Mouse (Mus musculus) MEL (cell line): ENCODE measurements around the gene Birc6. TPM values are rescaled to one million over a fixed set of nuclear protein-coding genes. Genes with fewer than 3 reads are reported as not detected.

Experiments
- DNase-seq: peaks from one replicate; pipeline ENCODE4 v3.0.0; 2011; ENCODE audit warnings: low read depth, low spot score
- H3K27ac ChIP-seq: 2 replicates; pipeline ENCODE4 v1.5.1; 2012; ENCODE audit warnings: low read depth, mild to moderate bottlenecking, control low read depth, low read length, moderate library complexity; ENCODE audit not compliant: control insufficient read depth
- H3K27me3 ChIP-seq, 2 experiments: fragments of 150-350 bp in 1 of 2; sonication (generic) in 1 of 2; 2 replicates each; pipeline ENCODE4 v1.6.1; 2012; ENCODE audit warnings: low read length in 2 of 2, mild to moderate bottlenecking in 2 of 2, improper control_type of control experiment in 1 of 2, moderate library complexity in 1 of 2; ENCODE audit not compliant: insufficient read depth in 2 of 2, control insufficient read depth in 1 of 2
- H3K36me3 ChIP-seq, 2 experiments: 2 replicates each; pipeline ENCODE4 v1.6.1; 2012 to 2014; ENCODE audit warnings: low read length in 2 of 2, improper control_type of control experiment in 1 of 2, inconsistent platforms in 1 of 2, mild to moderate bottlenecking in 1 of 2; ENCODE audit not compliant: insufficient read depth in 2 of 2, control insufficient read depth in 1 of 2
- H3K4me1 ChIP-seq, 2 experiments: fragments of 150-350 bp in 1 of 2; sonication (generic) in 1 of 2; 2 replicates each; pipeline ENCODE4 v1.6.1; 2012; ENCODE audit warnings: low read length in 2 of 2, improper control_type of control experiment in 1 of 2, mild to moderate bottlenecking in 1 of 2; ENCODE audit not compliant: insufficient read depth in 2 of 2, control insufficient read depth in 1 of 2
- H3K4me3 ChIP-seq, 2 experiments: fragments of 150-350 bp in 1 of 2; sonication (generic) in 1 of 2; 2 replicates each; pipeline ENCODE4 v1.5.1; 2012; ENCODE audit warnings: low read depth in 2 of 2, low read length in 2 of 2, mild to moderate bottlenecking in 2 of 2, moderate library complexity in 2 of 2, control low read depth in 1 of 2, improper control_type of control experiment in 1 of 2; ENCODE audit not compliant: control insufficient read depth in 1 of 2, insufficient read depth in 1 of 2
- H3K79me2 ChIP-seq: 2 replicates; pipeline ENCODE4 v1.6.1; 2012; ENCODE audit warnings: mild to moderate bottlenecking, low read length, moderate library complexity; ENCODE audit not compliant: control insufficient read depth, poor library complexity, insufficient read depth
- H3K9ac ChIP-seq: 2 replicates; pipeline ENCODE4 v1.6.1; 2012; ENCODE audit warnings: low read depth, mild to moderate bottlenecking, control low read depth, low read length, moderate library complexity; ENCODE audit not compliant: control insufficient read depth, poor library complexity, severe bottlenecking
- H3K9me3 ChIP-seq: fragments of 150-350 bp; sonication (generic); replicated peaks from 2 replicates; pipeline ENCODE4 v1.6.1; 2012; ENCODE audit warnings: mild to moderate bottlenecking, low read length, improper control_type of control experiment, moderate library complexity; ENCODE audit not compliant: insufficient read depth
- BHLHE40 ChIP-seq: IDR thresholded peaks from 2 replicates; pipeline ENCODE4 v1.6.1; 2012; ENCODE audit warnings: low read depth, mild to moderate bottlenecking, inconsistent platforms, low read length, improper control_type of control experiment, borderline replicate concordance
- CHD1 ChIP-seq: IDR thresholded peaks from 2 replicates; pipeline ENCODE4 v1.6.1; 2012; ENCODE audit warnings: low read depth, mild to moderate bottlenecking, inconsistent platforms, low read length, improper control_type of control experiment
- E2F4 ChIP-seq: IDR thresholded peaks from 2 replicates; pipeline ENCODE4 v1.6.1; 2011; ENCODE audit warnings: low read depth, low read length, improper control_type of control experiment, borderline replicate concordance
- ELF1 ChIP-seq: IDR thresholded peaks from 2 replicates; pipeline ENCODE4 v1.6.1; 2014; ENCODE audit warnings: low read depth, mild to moderate bottlenecking, inconsistent platforms, low read length, improper control_type of control experiment, moderate library complexity
- EP300 ChIP-seq, 2 experiments: IDR thresholded peaks; 2 replicates each; pipeline ENCODE4 v1.6.1; 2011; ENCODE audit warnings: improper control_type of control experiment in 2 of 2, low read length in 2 of 2, low read depth in 1 of 2, mild to moderate bottlenecking in 1 of 2
- ETS1 ChIP-seq: IDR thresholded peaks from 2 replicates; pipeline ENCODE4 v1.6.1; 2012; ENCODE audit warnings: low read depth, mild to moderate bottlenecking, inconsistent platforms, low read length, improper control_type of control experiment, moderate library complexity
- GABPA ChIP-seq: IDR thresholded peaks from 2 replicates; pipeline ENCODE4 v1.6.1; 2012; ENCODE audit warnings: low read depth, mild to moderate bottlenecking, inconsistent platforms, low read length, improper control_type of control experiment, moderate library complexity
- KAT2A ChIP-seq: conservative IDR thresholded peaks from 2 replicates; pipeline ENCODE4 v1.6.1; 2012; ENCODE audit warnings: low read depth, low read length, improper control_type of control experiment, inconsistent platforms
- MAZ ChIP-seq: IDR thresholded peaks from 2 replicates; pipeline ENCODE4 v1.6.1; 2012; ENCODE audit warnings: low read depth, mild to moderate bottlenecking, inconsistent platforms, low read length, improper control_type of control experiment
- MEF2A ChIP-seq: IDR thresholded peaks from 2 replicates; pipeline ENCODE4 v1.6.1; 2014; ENCODE audit warnings: low read depth, mild to moderate bottlenecking, inconsistent platforms, low read length, improper control_type of control experiment; ENCODE audit not compliant: poor library complexity, insufficient replicate concordance, severe bottlenecking; ENCODE audit errors: extremely low read depth
- MXI1 ChIP-seq: IDR thresholded peaks from 2 replicates; pipeline ENCODE4 v1.6.1; 2011; ENCODE audit warnings: mild to moderate bottlenecking, low read depth, low read length, improper control_type of control experiment
- MYC ChIP-seq: IDR thresholded peaks from 2 replicates; pipeline ENCODE4 v1.6.1; 2011; ENCODE audit warnings: low read depth, mild to moderate bottlenecking, low read length, improper control_type of control experiment, moderate library complexity
- NELFE ChIP-seq: IDR thresholded peaks from 2 replicates; pipeline ENCODE4 v1.6.1; 2011; ENCODE audit warnings: low read depth, low read length, improper control_type of control experiment
- POLR2AphosphoS2 ChIP-seq: IDR thresholded peaks from 2 replicates; pipeline ENCODE4 v1.6.1; 2011; ENCODE audit warnings: low read length, improper control_type of control experiment
- RCOR1 ChIP-seq: IDR thresholded peaks from 2 replicates; pipeline ENCODE4 v1.6.1; 2012; ENCODE audit warnings: low read depth, mild to moderate bottlenecking, inconsistent platforms, low read length, improper control_type of control experiment
- SMC3 ChIP-seq: IDR thresholded peaks from 2 replicates; pipeline ENCODE4 v1.6.1; 2011; ENCODE audit warnings: low read depth, low read length, improper control_type of control experiment
- TAL1 ChIP-seq: IDR thresholded peaks from 2 replicates; pipeline ENCODE4 v1.6.1; 2012; ENCODE audit warnings: mild to moderate bottlenecking, inconsistent platforms, low read length, moderate library complexity, mixed read lengths
- USF1 ChIP-seq: IDR thresholded peaks from 2 replicates; pipeline ENCODE4 v1.6.1; 2014; ENCODE audit warnings: low read depth, mild to moderate bottlenecking, inconsistent platforms, low read length, improper control_type of control experiment, moderate library complexity
- USF2 ChIP-seq, 2 experiments: IDR thresholded peaks; 2 replicates each; pipeline ENCODE4 v1.6.1; 2011 to 2012; ENCODE audit warnings: improper control_type of control experiment in 2 of 2, low read length in 2 of 2, borderline replicate concordance in 1 of 2, inconsistent platforms in 1 of 2, low read depth in 1 of 2, mild to moderate bottlenecking in 1 of 2; ENCODE audit not compliant: insufficient read depth in 1 of 2
- ZC3H11A ChIP-seq: IDR thresholded peaks from 2 replicates; pipeline ENCODE4 v1.6.1; 2012; ENCODE audit warnings: low read depth, mild to moderate bottlenecking, inconsistent platforms, low read length, improper control_type of control experiment
- ZKSCAN1 ChIP-seq: IDR thresholded peaks from 2 replicates; pipeline ENCODE4 v1.6.1; 2012; ENCODE audit warnings: low read depth, mild to moderate bottlenecking, inconsistent platforms, low read length, improper control_type of control experiment, moderate library complexity
- ZMIZ1 ChIP-seq: IDR thresholded peaks from 2 replicates; pipeline ENCODE4 v1.6.1; 2012; ENCODE audit warnings: low read depth, mild to moderate bottlenecking, inconsistent platforms, low read length, improper control_type of control experiment, moderate library complexity
- polyA plus RNA-seq, 2 experiments: library from polyadenylated mRNA; stranded (reverse) in 1 of 2; unstranded in 1 of 2; fragments of >175 nt in 1 of 2; fragments of >200 nt in 1 of 2; gene quantifications; 2 replicates each; pipeline versions ENCODE4 v1.2.1 to v1.2.4; 2012; ENCODE audit warnings: low replicate concordance in 2 of 2, low read depth in 1 of 2; ENCODE audit not compliant: insufficient read length in 2 of 2, insufficient read depth in 1 of 2, missing spikeins in 1 of 2
- total RNA-seq: library from RNA; depleted of rRNA; stranded (reverse); fragments of 300-350 nt; gene quantifications from 2 replicates; pipeline ENCODE4 v1.2.3, GENCODE M21; 2012

Birc6 gene
- total and polyA plus RNA-seq, 3 experiments, result 58.7 to 475 (median 67.3) TPM

DNA sequence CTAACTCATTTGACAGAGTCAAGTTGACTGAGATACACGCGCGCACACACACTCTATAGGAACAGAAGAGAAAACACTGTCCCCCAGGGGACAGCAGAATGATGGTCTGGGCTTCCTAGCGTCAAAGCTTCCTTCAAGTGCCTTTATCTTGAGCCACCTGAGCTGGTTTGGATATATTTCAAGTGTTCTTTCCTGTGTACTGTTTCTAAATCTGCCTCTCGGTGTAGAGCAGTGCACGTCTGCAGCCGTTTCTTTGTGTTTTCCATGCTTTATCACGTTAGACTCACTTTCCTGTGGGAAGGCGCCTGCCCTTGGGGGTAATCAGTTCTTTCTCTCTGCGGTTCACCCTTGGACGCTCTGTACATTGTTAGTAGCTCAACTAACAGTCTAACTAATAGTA lies 207.3 kb downstream of the Birc6 start:
- Histone ChIP-seq H3K79me2 (no peaks in the 10 kb centered on the region), H3K9me3 (no peaks in the 10 kb centered on the region), H3K27ac (no peak overlapping the region), H3K4me3 (no peak overlapping the region), H3K36me3 (peaks cover 0 to 5% of the 10 kb centered on the region in 2 experiments; a peak in 2 of 4 replicates), H3K27me3 (no peaks in the 10 kb centered on the region), H3K9ac (no peak overlapping the region), H3K4me1 (no peaks in the 10 kb centered on the region)
- no peak for TF ChIP-seq USF2 (IDR thresholded peaks at IDR 0.05; ENCODE audit: borderline replicate concordance in 1 of 2, insufficient read depth in 1 of 2, low read depth in 1 of 2, low read length in 2 of 2)
- TF ChIP-seq CHD1, result no peak
- no peak for TF ChIP-seq SMC3
- no peak for TF ChIP-seq USF1
- no peak for TF ChIP-seq ETS1
- no peak for TF ChIP-seq POLR2AphosphoS2
- TF ChIP-seq GABPA, result no peak
- no peak for TF ChIP-seq MXI1
- no peak for TF ChIP-seq MAZ
- TF ChIP-seq ZKSCAN1, result no peak
- no peak for TF ChIP-seq KAT2A
- TF ChIP-seq MYC, result no peak
- no peak for TF ChIP-seq TAL1
- TF ChIP-seq RCOR1, result no peak
- no peak for TF ChIP-seq NELFE
- TF ChIP-seq EP300 (IDR thresholded peaks at IDR 0.05; ENCODE audit: low read depth in 1 of 2, low read length in 2 of 2), result no peak
- TF ChIP-seq E2F4, result no peak
- TF ChIP-seq ZC3H11A, result no peak
- no peak for DNase-seq

DNA sequence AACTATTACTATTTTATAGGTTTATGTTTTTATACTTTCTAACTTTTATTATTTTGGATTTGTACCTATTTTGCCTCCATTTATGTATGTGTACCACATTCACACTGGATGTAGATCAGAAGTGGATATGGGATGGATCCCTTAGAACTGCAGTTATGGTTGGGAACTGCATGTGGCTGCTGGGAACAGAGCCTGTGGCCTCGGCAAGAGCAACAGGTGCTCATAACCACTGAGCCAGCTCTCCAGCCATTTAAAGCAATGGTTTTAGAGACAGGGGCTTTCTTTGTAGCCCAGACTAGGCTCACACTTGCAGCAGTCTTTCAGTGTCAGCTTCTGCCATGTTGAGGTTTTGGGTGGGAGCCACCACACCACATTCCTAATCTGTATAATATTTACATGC lies 221.6 kb downstream of the Birc6 start:
- H3K9me3 ChIP-seq, result no peaks in the 10 kb centered on the region
- DNase-seq, result no peak
- no peak for TF ChIP-seq ZMIZ1
- TF ChIP-seq USF1, result no peak
- no peak for TF ChIP-seq ZKSCAN1
- no peak for TF ChIP-seq NELFE
- TF ChIP-seq MEF2A, result no peak
- no peak for TF ChIP-seq ELF1
- no peak for TF ChIP-seq BHLHE40
- no peak for TF ChIP-seq MXI1
- no peaks in the 10 kb centered on the region for H3K79me2 ChIP-seq
- no peak overlapping the region for H3K27ac ChIP-seq
- peaks cover 0 to 2% of the 10 kb centered on the region in 2 experiments; a peak in 2 of 4 replicates for H3K36me3 ChIP-seq
- no peaks in the 10 kb centered on the region for H3K4me1 ChIP-seq
- H3K27me3 ChIP-seq, result no peaks in the 10 kb centered on the region
- H3K9ac ChIP-seq, result no peak overlapping the region
- H3K4me3 ChIP-seq, result no peak overlapping the region
